Mouse (Mus musculus) embryonic facial prominence, embryonic 14.5 days (tissue): ENCODE measurements around the gene Klhl20. TPM values are rescaled to one million over a fixed set of nuclear protein-coding genes. Genes with fewer than 3 reads are reported as not detected.
"Not testable (repeated sequence)": the region's sequence is repeated elsewhere in the genome, so short reads cannot be mapped to it uniquely, and the experiment has no call there.

Source experiments
- ATAC-seq: fragments of 200-750 bp; cut with Nextera tagmentation; 2 replicates; pipeline ENCODE4 v1.8.0; 2017; ENCODE audit warnings: low read depth, moderate number of reproducible peaks, moderate TSS enrichment
- DNase-seq: peaks from one replicate; pipeline ENCODE4 v3.0.0-alpha.2; 2015; ENCODE audit warnings: low spot score
- H3K27ac ChIP-seq: fragments of 300-500 bp; sonication (generic); replicated peaks from 2 replicates; pipeline ENCODE4 v1.5.1; 2014; ENCODE audit warnings: low read depth, mild to moderate bottlenecking, low read length, moderate library complexity
- H3K27me3 ChIP-seq: fragments of 300-500 bp; sonication (generic); replicated peaks from 2 replicates; pipeline ENCODE4 v1.6.1; 2014; ENCODE audit warnings: low read length; ENCODE audit not compliant: control insufficient read depth, insufficient read depth
- H3K36me3 ChIP-seq: fragments of 300-500 bp; sonication (generic); 2 replicates; pipeline ENCODE4 v1.6.1; 2014; ENCODE audit warnings: low read length, mixed read lengths; ENCODE audit not compliant: control insufficient read depth, insufficient read depth
- H3K4me1 ChIP-seq: fragments of 300-500 bp; sonication (generic); 2 replicates; pipeline ENCODE4 v1.6.1; 2014; ENCODE audit warnings: antibody characterized with exemption, low read length; ENCODE audit not compliant: control insufficient read depth, insufficient read depth
- H3K4me2 ChIP-seq: fragments of 300-500 bp; sonication (generic); 2 replicates; pipeline ENCODE4 v1.6.1; 2014; ENCODE audit warnings: low read depth, mild to moderate bottlenecking, low read length, moderate library complexity, mixed read lengths
- H3K4me3 ChIP-seq: fragments of 300-500 bp; sonication (generic); 2 replicates; pipeline ENCODE4 v1.5.1; 2014; ENCODE audit warnings: low read depth, mild to moderate bottlenecking, low read length
- H3K9ac ChIP-seq: fragments of 300-500 bp; sonication (generic); 2 replicates; pipeline ENCODE4 v1.6.1; 2014; ENCODE audit warnings: low read depth, mild to moderate bottlenecking, low read length, moderate library complexity, mixed read lengths
- H3K9me3 ChIP-seq: fragments of 300-500 bp; sonication (generic); 2 replicates; pipeline ENCODE4 v1.6.1; 2016; ENCODE audit warnings: low read length; ENCODE audit not compliant: control insufficient read depth
- WGBS: fragments of 180-500 bp; shearing (Covaris S2); extraction: QIAGEN DNeasy Blood & Tissue Kit; methylation state at CpG from one replicate; pipeline ENCODE4 v1.1.7; 2014; 5-methylcytosine and 5-hydroxymethylcytosine counted together
- polyA plus RNA-seq: library from polyadenylated mRNA; unstranded; fragments of >200 nt; fragmentation: Nextera tagmentation; extraction: Ambion mirVana; gene quantifications from 2 replicates; pipeline ENCODE4 v1.2.1, GENCODE M21; 2014

Gene Klhl20
- polyA plus RNA-seq, 1 experiment from 2014 or later, result 21.9 TPM

DNA sequence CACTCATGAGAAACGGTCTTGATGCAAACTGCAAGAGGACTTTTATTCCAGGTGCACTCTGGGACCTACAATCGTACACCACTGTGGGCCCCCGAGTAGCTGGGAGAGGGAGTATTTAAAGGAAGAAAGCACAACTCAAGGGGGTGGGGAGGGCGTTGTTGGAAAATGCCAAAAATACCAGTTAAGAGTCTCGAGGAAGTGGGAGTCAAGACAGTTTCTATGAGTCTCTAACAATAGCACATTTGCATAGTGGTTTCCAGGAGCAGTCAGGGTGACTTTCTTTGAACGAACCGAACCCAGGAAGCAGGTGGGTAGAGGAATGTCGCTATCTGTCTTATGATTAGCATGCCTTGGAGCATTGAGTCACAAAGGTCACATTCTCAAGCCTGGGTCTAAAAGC lies 14.3 kb upstream of the Klhl20 start:
- not testable (repeated sequence) for H3K4me2 ChIP-seq, H3K27me3 ChIP-seq, H3K36me3 ChIP-seq, H3K9ac ChIP-seq, DNase-seq, H3K9me3 ChIP-seq, H3K4me1 ChIP-seq, H3K4me3 ChIP-seq, H3K27ac ChIP-seq, ATAC-seq
- 80% methylated on average over 8 of the region's 8 CpGs for WGBS

DNA sequence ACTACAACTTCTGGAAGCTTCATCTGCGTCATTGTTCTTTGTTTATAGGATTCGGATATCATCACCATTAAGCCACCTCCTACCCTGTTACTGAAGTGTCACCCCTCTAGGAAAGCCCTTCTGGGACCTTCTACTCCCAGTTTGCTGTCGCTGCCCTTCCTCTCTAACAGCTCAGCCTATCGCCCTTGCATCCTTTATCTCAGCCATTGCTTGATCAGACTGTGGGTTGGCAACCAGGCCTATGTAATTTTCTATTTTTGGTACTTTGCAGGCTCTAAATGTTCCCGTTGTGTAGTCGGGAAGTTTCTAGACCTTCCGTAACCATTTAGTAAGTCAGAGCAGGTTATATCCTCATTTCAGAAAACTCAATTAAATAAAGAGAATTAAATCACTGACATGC lies 11.9 kb upstream of the Klhl20 start:
- H3K9ac ChIP-seq, result no peak overlapping the region
- H3K4me3 ChIP-seq, result no peak overlapping the region
- WGBS, result 85% methylated on average over 7 of the region's 7 CpGs
- no peaks in the 10 kb centered on the region for H3K9me3 ChIP-seq
- H3K4me2 ChIP-seq, result peak overlapping the region; percentile 64
- H3K36me3 ChIP-seq, result no peaks in the 10 kb centered on the region
- no peak overlapping the region for H3K27ac ChIP-seq
- DNase-seq (no peak), ATAC-seq (no peak)
- H3K27me3 ChIP-seq, result no peaks in the 10 kb centered on the region
- no peaks in the 10 kb centered on the region for H3K4me1 ChIP-seq

GRCm38 (mm10) chr1:161142531-161143159 lies 11.3 kb upstream of the Klhl20 start, which contains the start of gene Ankrd45:
Gene Ankrd45, plus strand, starts transcription at chr1:161142691.
- Histone ChIP-seq H3K27ac (no peak within 1 kb of the TSS), H3K4me1 (no peaks in the 10 kb centered on the region), H3K9me3 (no peaks in the 10 kb centered on the region), H3K4me3 (peak within 1 kb of the TSS; percentile 37), H3K27me3 (no peaks in the 10 kb centered on the region), H3K4me2 (peak within 1 kb of the TSS; percentile 64), H3K9ac (peak within 1 kb of the TSS; percentile 67), H3K36me3 (no peaks in the 10 kb centered on the region)
- ATAC-seq (peak; percentile 94), DNase-seq (peak; percentile 50)
- WGBS, result 6% methylated on average over 32 of the region's 33 CpGs

GRCm38 (mm10) chr1:161140026-161140762 lies 8.9 kb upstream of the Klhl20 start:
- no peaks in the 10 kb centered on the region for H3K4me1 ChIP-seq
- DNase-seq, result peak; percentile 5
- 81% methylated on average over 9 of the region's 9 CpGs for WGBS

GRCm38 (mm10) chr1:161139496-161139895 lies 8.2 kb upstream of the Klhl20 start:
- H3K9ac ChIP-seq, result no peak overlapping the region
- no peaks in the 10 kb centered on the region for H3K4me1 ChIP-seq
- no peak overlapping the region for H3K27ac ChIP-seq
- no peaks in the 10 kb centered on the region for H3K9me3 ChIP-seq
- H3K4me2 ChIP-seq, result no peak overlapping the region
- no peak for DNase-seq
- no peak overlapping the region for H3K4me3 ChIP-seq
- H3K27me3 ChIP-seq, result no peaks in the 10 kb centered on the region
- ATAC-seq, result no peak
- WGBS, result 91% methylated on average over 2 of the region's 2 CpGs
- H3K36me3 ChIP-seq, result no peaks in the 10 kb centered on the region

More at GRCm38 (mm10) chr1:161140026-161140762, 8.9 kb upstream of the Klhl20 start:
- Histone ChIP-seq H3K9me3 (no peaks in the 10 kb centered on the region), H3K9ac (no peak overlapping the region), H3K4me3 (no peak overlapping the region), H3K4me2 (no peak overlapping the region), H3K27me3 (no peaks in the 10 kb centered on the region), H3K36me3 (no peaks in the 10 kb centered on the region), H3K27ac (no peak overlapping the region)
- no peak for ATAC-seq

- no peak for DNase-seq
- 83% methylated on average over 1 of the region's 1 CpGs for WGBS
- ATAC-seq, result no peak
These were observed 4.8 kb downstream of the Klhl20 start for GRCm38 (mm10) chr1:161126461-161126860.

DNA sequence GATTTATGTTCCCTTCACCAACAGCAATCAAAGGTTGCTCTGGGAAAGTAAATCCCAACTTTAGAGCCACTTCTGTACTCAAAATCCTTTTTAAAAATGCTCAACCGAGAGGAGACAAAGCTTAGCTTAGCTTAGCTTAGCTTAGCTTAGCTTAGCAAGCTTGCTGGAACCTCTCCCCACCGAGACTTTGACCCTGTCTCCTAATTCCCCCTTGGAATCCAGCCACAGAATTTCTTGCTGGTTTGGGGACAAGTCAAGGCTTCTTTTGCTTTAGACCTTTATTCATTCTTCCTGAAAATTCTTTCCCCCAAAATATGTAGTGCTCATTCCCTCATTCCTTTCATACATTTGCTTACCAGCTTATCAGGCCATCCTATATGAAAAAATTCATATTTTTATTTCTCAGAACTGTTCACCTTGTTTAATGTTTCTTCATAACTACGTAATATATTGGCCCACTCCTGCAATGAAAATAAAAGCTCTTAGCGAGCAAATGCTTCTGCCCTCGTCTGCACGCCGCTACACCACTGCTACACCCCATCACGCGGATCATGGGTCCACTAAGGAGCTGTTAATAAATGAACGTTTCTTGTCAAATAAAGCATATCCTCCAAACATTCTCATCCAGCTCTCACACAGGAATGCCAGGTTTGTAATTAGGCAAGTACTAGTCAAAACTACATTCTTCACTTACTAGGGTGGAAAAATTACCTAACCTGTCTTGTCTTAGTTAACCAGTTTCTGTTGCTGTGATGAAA lies 8.5 kb downstream of the Klhl20 start:
- Histone ChIP-seq H3K4me3 (no peak overlapping the region), H3K4me2 (no peak overlapping the region), H3K4me1 (no peaks in the 10 kb centered on the region), H3K36me3 (peaks cover 10% of the 10 kb centered on the region; the same call in 1 of the 2 replicates), H3K27ac (no peak overlapping the region), H3K9me3 (no peaks in the 10 kb centered on the region), H3K9ac (no peak overlapping the region), H3K27me3 (no peaks in the 10 kb centered on the region)
- WGBS, result 90% methylated on average over 10 of the region's 10 CpGs
- no peak for ATAC-seq
- no peak for DNase-seq

More at GRCm38 (mm10) chr1:161126461-161126860, 4.8 kb downstream of the Klhl20 start:
- Histone ChIP-seq H3K4me3 (no peak overlapping the region), H3K9me3 (no peaks in the 10 kb centered on the region), H3K4me1 (0 out of 2 replicates have a peak, but pooled peaks cover 6% of the 10 kb centered on the region), H3K36me3 (peaks cover 9% of the 10 kb centered on the region; the same call in 1 of the 2 replicates), H3K27me3 (no peaks in the 10 kb centered on the region), H3K27ac (no peak overlapping the region), H3K9ac (no peak overlapping the region), H3K4me2 (no peak overlapping the region)

DNA sequence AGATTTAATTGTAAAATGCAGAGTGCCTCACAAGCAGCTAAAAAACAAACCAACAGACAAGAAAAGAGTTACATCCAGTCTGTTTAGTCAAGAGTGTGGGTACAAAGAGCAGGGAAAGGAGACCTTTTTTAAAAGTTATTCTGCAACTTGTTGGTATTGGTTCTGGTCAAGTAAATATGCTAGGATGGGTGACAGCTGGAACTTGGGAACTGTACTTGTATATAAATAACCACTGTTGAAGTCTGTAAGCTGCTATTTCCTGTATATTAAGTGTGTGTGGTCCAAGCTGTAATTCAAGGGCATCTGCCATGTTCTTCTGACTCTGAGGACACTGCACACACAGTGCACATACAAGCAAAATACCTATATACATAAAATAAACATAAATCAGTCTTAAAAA lies 16.7 kb downstream of the Klhl20 start:
- no peak overlapping the region for H3K27ac ChIP-seq
- DNase-seq (no peak), ATAC-seq (no peak)
- H3K4me1 ChIP-seq, result no peaks in the 10 kb centered on the region
- no peaks in the 10 kb centered on the region for H3K9me3 ChIP-seq
- no peaks in the 10 kb centered on the region for H3K27me3 ChIP-seq
- no peak overlapping the region for H3K4me2 ChIP-seq
- H3K9ac ChIP-seq, result no peak overlapping the region
- no peak overlapping the region for H3K4me3 ChIP-seq
- peaks cover 2% of the 10 kb centered on the region for H3K36me3 ChIP-seq
